ENCODE assay signal across 28 mouse cellular contexts in the genomic region with DNA sequence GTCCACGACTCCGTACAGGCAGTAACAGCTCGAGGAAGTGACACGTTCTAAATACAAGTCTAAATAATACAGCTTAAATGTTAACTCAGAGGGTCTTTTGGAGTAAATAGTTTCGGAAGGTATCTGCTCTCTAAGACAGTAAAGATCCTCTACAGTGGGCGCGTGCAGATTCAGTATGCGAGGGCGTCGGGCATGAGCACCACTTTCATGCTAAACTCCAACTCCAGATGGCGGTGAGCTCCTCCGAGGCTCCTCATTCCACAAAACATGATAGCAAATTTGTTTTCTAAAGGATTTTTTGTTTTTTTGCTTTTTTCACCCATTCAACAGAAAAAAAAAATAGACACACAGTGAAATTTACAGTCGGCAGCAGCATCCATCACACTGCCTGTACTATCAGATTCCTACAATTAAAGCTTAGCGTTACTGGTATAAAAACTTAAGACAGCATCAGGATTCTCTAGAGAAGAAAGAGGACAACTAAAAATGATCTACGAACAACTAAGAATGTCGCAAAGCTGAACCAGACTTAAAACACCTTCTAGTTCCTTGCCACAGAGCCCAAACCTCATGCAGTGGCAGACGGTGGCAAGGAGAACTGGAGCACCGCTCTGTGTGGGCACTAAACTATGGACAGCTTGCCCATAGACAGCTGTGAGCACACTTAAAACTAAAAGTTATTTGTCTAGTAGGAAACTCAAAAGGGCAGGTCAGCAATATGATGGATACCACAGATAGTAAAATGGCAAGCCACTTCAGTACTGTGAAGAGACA. TPM values are rescaled to one million over a fixed set of nuclear protein-coding genes. Genes with fewer than 3 reads are reported as not detected.
"Had no signal": no experiment of that assay in that cellular context is flagged by ENCODE, and none has a peak within 500 bp of the region (broad histone marks: within the 10 kb centered on the region; RNA-seq: fewer than 3 reads in every experiment).

No protein-coding gene starts in this region.

- ATAC-seq: inflammation-experienced regulatory T-cells, adult 6 months; intestine, embryonic 16.5 days; liver, embryonic 12.5 days; midbrain, embryonic 13.5 days; midbrain, embryonic 16.5 days had no signal

- H3K27ac ChIP-seq: limb, embryonic 10.5 days; limb, embryonic 13.5 days; liver, embryonic 12.5 days; liver, embryonic 15.5 days; lung, embryonic 15.5 days; midbrain, embryonic 10.5 days; midbrain, embryonic 13.5 days; neural tube, embryonic 13.5 days; stomach, postnatal 0 days had no signal

- DNase-seq: kidney, adult 18-20 months; kidney, adult 9 months; kidney, postnatal 14 days; kidney, postnatal 4 days; layer of hippocampus, adult 9-11 months; layer of hippocampus, postnatal 36 days; liver; lung, adult 18-20 months; lung, postnatal 10 days; lung, postnatal 36 days; retina, postnatal 1 day; thymus, postnatal 25 days had no signal

- H3K4me3 ChIP-seq: limb, embryonic 10.5 days; limb, embryonic 13.5 days; liver, embryonic 12.5 days; liver, embryonic 15.5 days; lung, embryonic 15.5 days; megakaryocyte, embryonic 14.5 days; midbrain, embryonic 10.5 days; midbrain, embryonic 13.5 days; myocyte; neural tube, embryonic 13.5 days had no signal

RNA-seq across cellular contexts. Expression of gene Birc7, which starts 24.2 kb away (rescaled TPM):
- total RNA-seq: monocyte, adult 5-6 weeks; neutrophil, adult 5-6 weeks had no signal

RNA-seq across cellular contexts. Expression of gene Nkain4, which starts 49.9 kb away (rescaled TPM):
- total RNA-seq: monocyte, adult 5-6 weeks; neutrophil, adult 5-6 weeks had no signal
